Mouse (Mus musculus) midbrain, embryonic 10.5 days (tissue): ENCODE results near the gene Gfy. TPM values are rescaled to one million over a fixed set of nuclear protein-coding genes. Genes with fewer than 3 reads are reported as not detected.

Experiments
- microRNA-seq: library from miRNA; unstranded; fragments of <30 nt; microRNA quantifications from one replicate; pipeline ENCODE4, GENCODE M21; 2017
- polyA plus RNA-seq: library from polyadenylated mRNA; unstranded; fragments of >200 nt; fragmentation: Nextera tagmentation; extraction: Ambion mirVana; gene quantifications from 2 replicates; pipeline ENCODE4 v1.2.1, GENCODE M21; 2016

Gfy gene
- polyA plus RNA-seq, 1 experiment from 2014 or later = not detected

Small RNA genes within 50 kb of the gene (microRNA-seq; reads per million reads assigned to microRNA genes)
- gene Mir5121 = 19.7 reads per million, percentile 30 among the genes with 10 or more reads in this experiment
- gene Mir7055 = not detected

Other genes with a start within 250 kb of the Gfy start
- gene Tsks, start 236.4 kb downstream of the Gfy start, polyA plus RNA-seq = 0.11 and 0.14 TPM in 2 replicates
- gene Cpt1c, start 204.7 kb downstream of the Gfy start, polyA plus RNA-seq = 22.3 and 26.8 TPM in 2 replicates
- gene Prmt1, start 193.0 kb downstream of the Gfy start, polyA plus RNA-seq = 908 and 945 TPM in 2 replicates
- 69.5 and 71.2 TPM in 2 replicates for gene Irf3, start 181.9 kb downstream of the Gfy start, polyA plus RNA-seq
- gene Bcl2l12, start 180.9 kb downstream of the Gfy start, polyA plus RNA-seq = 77.4 and 78.4 TPM in 2 replicates
- 39.6 and 44.8 TPM in 2 replicates for gene Scaf1, start 163.2 kb downstream of the Gfy start, polyA plus RNA-seq
- gene Rras, start 161.6 kb downstream of the Gfy start, polyA plus RNA-seq = 22.0 and 23.6 TPM in 2 replicates
- gene Prr12, start 126.7 kb downstream of the Gfy start, polyA plus RNA-seq = 10.8 and 11.3 TPM in 2 replicates
- gene Nosip, start 117.1 kb downstream of the Gfy start, polyA plus RNA-seq = 63.0 and 66.7 TPM in 2 replicates
- 17.0 and 17.3 TPM in 2 replicates for gene Prrg2, start 116.9 kb downstream of the Gfy start, polyA plus RNA-seq
- 122 and 128 TPM in 2 replicates for gene Rcn3, start 87.3 kb downstream of the Gfy start, polyA plus RNA-seq
- gene Fcgrt, start 75.7 kb downstream of the Gfy start, polyA plus RNA-seq = 12.0 and 15.3 TPM in 2 replicates
- gene Rps11, start 55.1 kb downstream of the Gfy start, polyA plus RNA-seq = 1,493 and 1,787 TPM in 2 replicates
- 1,083 and 1,243 TPM in 2 replicates for gene Rpl13a, start 50.8 kb downstream of the Gfy start, polyA plus RNA-seq
- 0.11 and 0.19 TPM in 2 replicates for gene Gm45713, start 43.3 kb downstream of the Gfy start, polyA plus RNA-seq
- gene Flt3l, start 43.1 kb downstream of the Gfy start, polyA plus RNA-seq = 1.1 and 1.4 TPM in 2 replicates
- 108 and 111 TPM in 2 replicates for gene Pih1d1, start 25.3 kb downstream of the Gfy start, polyA plus RNA-seq
- gene Aldh16a1, start 25.0 kb downstream of the Gfy start, polyA plus RNA-seq = 45.7 and 51.2 TPM in 2 replicates
- 0.25 and 0.52 TPM in 2 replicates for gene Slc17a7, start 15.6 kb downstream of the Gfy start, polyA plus RNA-seq
- not detected in 2 replicates for gene Pth2, start 1.4 kb upstream of the Gfy start, polyA plus RNA-seq
- gene Ccdc155, start 25.3 kb upstream of the Gfy start, polyA plus RNA-seq = 0.73 and 0.88 TPM in 2 replicates
- gene Dkkl1, start 32.6 kb upstream of the Gfy start, polyA plus RNA-seq = 0.72 and 1.4 TPM in 2 replicates
- gene Tead2, start 36.2 kb upstream of the Gfy start, polyA plus RNA-seq = 365 and 367 TPM in 2 replicates
- 0.43 and 0.65 TPM in 2 replicates for gene Cd37, start 59.5 kb upstream of the Gfy start, polyA plus RNA-seq
- gene Slc6a16, start 61.5 kb upstream of the Gfy start, polyA plus RNA-seq = 0.07 TPM in 1 of 2 replicates, not detected in the other
- gene Slc6a21, start 97.9 kb upstream of the Gfy start, polyA plus RNA-seq = not detected in 2 replicates
- gene Trpm4, start 154.2 kb upstream of the Gfy start, polyA plus RNA-seq = 7.0 and 9.6 TPM in 2 replicates
- gene Hrc, start 155.7 kb upstream of the Gfy start, polyA plus RNA-seq = 0.12 and 0.29 TPM in 2 replicates
- 6.4 and 7.4 TPM in 2 replicates for gene Ppfia3, start 187.4 kb upstream of the Gfy start, polyA plus RNA-seq
- gene Lin7b, start 191.0 kb upstream of the Gfy start, polyA plus RNA-seq = 1.0 and 1.4 TPM in 2 replicates
- gene Snrnp70, start 216.2 kb upstream of the Gfy start, polyA plus RNA-seq = 254 and 268 TPM in 2 replicates
- not detected in 2 replicates for gene Kcna7, start 226.1 kb upstream of the Gfy start, polyA plus RNA-seq
- 0.51 and 0.61 TPM in 2 replicates for gene Ntf5, start 234.1 kb upstream of the Gfy start, polyA plus RNA-seq
- gene Lhb, start 241.3 kb upstream of the Gfy start, polyA plus RNA-seq = not detected in 2 replicates